Mouse (Mus musculus): ENCODE measurements around the gene Synpo2. TPM values are rescaled to one million over a fixed set of nuclear protein-coding genes. Genes with fewer than 3 reads are reported as not detected.

Synpo2 gene
- 5.6 and 7.3 TPM in 2 replicates for polyA plus RNA-seq (2015; fragmentation: Nextera tagmentation; extraction: Ambion mirVana)

GRCm38 (mm10) chr3:123235921-123236320, at the start of gene Synpo2:
Synpo2 (minus strand) TSS chr3:123236149.

GRCm38 (mm10) chr3:123266753-123267651, 31.1 kb upstream of the Synpo2 start, which contains the start of gene Sec24d:
Sec24d (plus strand) TSS chr3:123267455.

GRCm38 (mm10) chr3:123034752-123035151, 201.2 kb downstream of the Synpo2 start, which contains the start of gene Myoz2:
Myoz2 (minus strand) TSS chr3:123035015.

Other genes starting within 250 kb of the Synpo2 start
- gene Myoz2, start 201.1 kb downstream of the Synpo2 start, polyA plus RNA-seq (2015; fragmentation: Nextera tagmentation; extraction: Ambion mirVana): not detected in 2 replicates
- gene Sec24d, start 31.3 kb upstream of the Synpo2 start, polyA plus RNA-seq (2015; fragmentation: Nextera tagmentation; extraction: Ambion mirVana): 20.2 and 24.7 TPM in 2 replicates
- gene Mettl14, start 150.0 kb upstream of the Synpo2 start, polyA plus RNA-seq (2015; fragmentation: Nextera tagmentation; extraction: Ambion mirVana): 11.2 and 11.9 TPM in 2 replicates
- gene Prss12, start 210.8 kb upstream of the Synpo2 start, polyA plus RNA-seq (2015; fragmentation: Nextera tagmentation; extraction: Ambion mirVana): 9.4 and 11.7 TPM in 2 replicates